Mouse (Mus musculus): ENCODE measurements around the gene Atg2a. TPM values are rescaled to one million over a fixed set of nuclear protein-coding genes. Genes with fewer than 3 reads are reported as not detected.

The Atg2a gene
- polyA plus RNA-seq, 1 experiment from 2014 or later: 10.7 TPM

DNA sequence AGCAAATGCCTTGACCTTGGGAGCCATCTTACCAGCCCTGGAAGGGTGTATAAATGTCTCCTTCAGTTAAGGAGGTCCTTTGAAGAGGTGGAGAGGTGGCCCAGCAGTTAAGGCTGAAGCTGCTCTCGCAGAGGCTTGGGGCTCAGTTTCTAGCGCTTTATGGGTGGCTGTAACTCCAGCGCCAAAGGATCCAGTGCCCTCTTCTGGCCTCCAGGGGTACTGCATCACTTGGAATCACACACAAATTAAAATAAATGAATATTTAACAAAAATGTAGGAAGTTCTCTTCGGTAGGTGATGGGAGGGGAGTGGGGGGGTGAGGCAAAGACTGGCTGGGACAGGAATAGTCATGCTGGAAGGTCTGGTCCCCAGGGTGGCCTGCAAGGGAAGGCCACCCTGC is 19.5 kb downstream of the Atg2a start:
- Histone ChIP-seq H3K9ac (no peak overlapping the region), H3K36me3 (peaks cover 65% of the 10 kb centered on the region), H3K27ac (no peak overlapping the region; the same call in 1 of the 2 replicates), H3K4me1 (no peaks in the 10 kb centered on the region), H3K9me3 (peaks cover 4% of the 10 kb centered on the region; the same call in 1 of the 2 replicates), H3K4me2 (replicated peaks) (no peak overlapping the region), H3K27me3 (no peaks in the 10 kb centered on the region), H3K4me3 (no peak overlapping the region)
- 82% methylated on average over 4 of the region's 4 CpGs for whole genome bisulfite sequencing
- no peak for ATAC-seq (ENCODE audit: low FRiP score, low read depth)

DNA sequence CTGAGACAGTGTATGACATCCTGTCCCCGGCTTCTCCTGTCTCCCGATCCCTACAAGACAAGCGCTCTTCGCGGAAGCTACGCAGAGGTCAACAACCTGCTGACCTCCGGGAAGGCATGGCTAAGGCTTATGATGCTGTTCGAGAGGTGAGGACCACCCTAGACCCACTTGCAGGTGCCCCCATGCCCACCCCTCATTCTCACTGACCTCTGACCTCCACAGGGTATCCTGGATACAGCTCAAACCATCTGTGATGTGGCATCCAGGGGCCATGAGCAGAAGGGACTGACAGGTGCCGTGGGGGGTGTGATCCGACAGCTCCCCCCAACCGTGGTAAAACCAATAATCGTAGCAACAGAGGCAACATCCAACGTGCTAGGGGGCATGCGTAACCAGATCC is 19.9 kb downstream of the Atg2a start:
- 94% methylated on average over 14 of the region's 14 CpGs for WGBS
- Histone ChIP-seq H3K4me2 (replicated peaks) (no peak overlapping the region), H3K27ac (no peak overlapping the region), H3K9me3 (peaks cover 4% of the 10 kb centered on the region; the same call in 1 of the 2 replicates), H3K9ac (no peak overlapping the region), H3K4me3 (no peak overlapping the region), H3K4me1 (no peaks in the 10 kb centered on the region), H3K36me3 (peaks cover 61% of the 10 kb centered on the region), H3K27me3 (no peaks in the 10 kb centered on the region)
- ATAC-seq (ENCODE audit: low FRiP score, low read depth): no peak

DNA sequence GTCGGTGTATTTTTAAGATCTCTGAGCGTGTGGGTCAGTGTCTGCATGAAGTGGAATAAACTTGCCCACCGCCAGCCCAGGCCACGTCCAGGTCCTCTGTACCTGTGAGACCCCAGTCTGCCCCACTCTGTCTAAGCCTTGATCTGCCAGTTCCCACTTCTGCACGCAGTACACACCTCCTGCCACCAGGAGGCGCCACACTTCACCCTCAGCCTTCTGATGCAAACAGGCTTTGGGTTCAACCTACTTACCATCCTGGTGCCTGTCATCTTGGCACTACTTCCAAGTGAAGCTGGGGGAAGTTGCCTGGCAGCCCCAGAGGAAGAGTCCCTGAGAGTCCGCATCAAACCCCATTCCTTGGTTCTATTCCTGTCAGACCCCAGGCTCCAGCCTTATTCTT is 20.8 kb downstream of the Atg2a start:
- ATAC-seq (ENCODE audit: low FRiP score, low read depth): no peak
- H3K27me3 ChIP-seq: no peaks in the 10 kb centered on the region
- 0 out of 2 replicates have a peak, but pooled peaks cover under 1% of the 10 kb centered on the region for H3K4me1 ChIP-seq
- peaks cover 4% of the 10 kb centered on the region; the same call in 1 of the 2 replicates for H3K9me3 ChIP-seq
- no peak overlapping the region for H3K9ac ChIP-seq
- H3K27ac ChIP-seq: no peak overlapping the region
- H3K4me3 ChIP-seq: no peak overlapping the region
- no peak overlapping the region for H3K4me2 ChIP-seq (replicated peaks)
- WGBS: 67% methylated on average over 7 of the region's 7 CpGs
- peaks cover 52% of the 10 kb centered on the region for H3K36me3 ChIP-seq

DNA sequence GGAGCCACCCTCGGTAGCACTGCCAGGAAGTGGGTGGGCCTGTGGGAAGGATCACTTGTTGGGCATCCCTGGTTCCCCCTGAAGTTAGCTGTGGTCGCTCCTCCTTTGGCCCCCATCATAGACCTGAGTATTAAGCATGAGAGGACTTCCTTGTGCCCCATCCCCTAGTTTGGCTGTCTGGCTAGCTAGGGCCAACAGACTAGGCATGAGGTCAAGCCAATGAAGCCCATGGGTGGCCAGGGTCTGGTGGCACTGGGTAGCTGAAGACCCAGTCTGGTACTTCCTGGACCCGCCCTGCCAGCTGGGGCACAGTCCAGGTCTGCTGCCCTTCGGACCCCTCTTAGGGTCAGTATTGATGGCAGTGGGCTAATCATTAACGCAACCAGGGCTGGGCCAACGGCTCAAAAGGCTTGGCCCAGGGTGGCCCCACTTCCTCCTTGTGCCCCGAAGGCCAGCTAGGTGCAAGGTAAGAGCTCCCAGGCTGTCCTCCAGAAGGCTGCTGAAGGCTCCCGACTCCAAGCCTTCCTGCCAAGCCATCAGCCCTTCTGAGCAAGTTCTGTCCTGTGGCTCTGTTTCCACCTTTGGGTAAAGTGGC is 21.5 kb downstream of the Atg2a start:
- Histone ChIP-seq H3K4me1 (peaks cover 8% of the 10 kb centered on the region; the same call in 1 of the 2 replicates), H3K9ac (no peak overlapping the region), H3K27ac (no peak overlapping the region), H3K4me2 (replicated peaks) (no peak overlapping the region), H3K27me3 (no peaks in the 10 kb centered on the region), H3K4me3 (no peak overlapping the region), H3K36me3 (peaks cover 45% of the 10 kb centered on the region), H3K9me3 (peaks cover 4% of the 10 kb centered on the region; the same call in 1 of the 2 replicates)
- WGBS: 85% methylated on average over 8 of the region's 8 CpGs
- no peak for ATAC-seq (ENCODE audit: low FRiP score, low read depth)

DNA sequence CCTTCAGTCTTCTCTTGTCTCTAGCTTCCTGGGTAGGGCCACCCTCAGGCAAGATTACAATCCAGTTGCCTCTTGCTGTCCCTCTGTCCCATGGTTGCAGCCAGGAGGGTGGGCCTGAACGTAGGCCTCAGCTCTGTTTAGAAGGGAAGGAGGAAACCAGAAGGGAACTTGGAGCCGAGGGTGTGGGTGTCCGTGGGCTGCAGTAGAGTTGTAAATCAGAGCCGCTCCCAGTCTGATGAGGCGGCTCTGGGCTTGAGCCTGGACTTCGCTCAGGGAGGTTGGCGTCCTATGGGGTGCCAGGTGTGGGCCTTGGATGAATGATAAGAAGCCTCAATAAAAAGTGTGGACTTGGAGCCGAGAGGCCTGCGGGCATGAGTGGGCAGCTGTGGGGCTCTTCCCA is 22.7 kb downstream of the Atg2a start:
- H3K27ac ChIP-seq: no peak overlapping the region
- no peak overlapping the region for H3K4me2 ChIP-seq (replicated peaks)
- peaks cover 33% of the 10 kb centered on the region for H3K36me3 ChIP-seq
- H3K4me3 ChIP-seq: no peak overlapping the region
- peaks cover 11% of the 10 kb centered on the region for H3K4me1 ChIP-seq
- H3K9ac ChIP-seq: no peak overlapping the region
- ATAC-seq (ENCODE audit: low FRiP score, low read depth): no peak
- no peaks in the 10 kb centered on the region for H3K27me3 ChIP-seq
- WGBS: 54% methylated on average over 9 of the region's 9 CpGs
- H3K9me3 ChIP-seq: peaks cover 4% of the 10 kb centered on the region; the same call in 1 of the 2 replicates

DNA sequence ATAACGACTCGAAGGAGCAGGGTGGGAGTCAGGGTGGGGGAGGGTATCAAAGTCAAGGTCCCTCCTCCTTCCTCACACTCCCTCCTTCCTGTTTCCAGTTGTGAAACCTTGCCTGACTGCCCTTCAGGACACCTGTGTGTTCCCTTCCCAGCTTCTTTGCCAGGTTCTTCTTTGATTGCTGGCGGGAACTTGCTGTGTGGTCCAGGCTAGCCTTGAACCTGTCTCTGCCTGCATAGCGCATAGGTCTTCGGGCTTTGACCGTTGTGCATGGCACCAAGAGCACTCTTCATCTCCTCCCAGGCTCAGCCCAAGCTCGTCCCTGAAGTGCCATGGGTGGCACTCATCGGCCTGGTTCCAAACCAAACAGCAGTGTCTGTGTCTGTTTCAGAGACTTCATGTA is 23.5 kb downstream of the Atg2a start:
- WGBS: 80% methylated on average over 8 of the region's 8 CpGs
- peaks cover 11% of the 10 kb centered on the region for H3K4me1 ChIP-seq
- H3K27ac ChIP-seq: no peak overlapping the region
- no peak overlapping the region for H3K4me3 ChIP-seq
- peaks cover 28% of the 10 kb centered on the region for H3K36me3 ChIP-seq
- peaks cover 4% of the 10 kb centered on the region; the same call in 1 of the 2 replicates for H3K9me3 ChIP-seq
- no peak for ATAC-seq (ENCODE audit: low FRiP score, low read depth)
- H3K27me3 ChIP-seq: no peaks in the 10 kb centered on the region
- no peak overlapping the region for H3K4me2 ChIP-seq (replicated peaks)
- no peak overlapping the region for H3K9ac ChIP-seq

DNA sequence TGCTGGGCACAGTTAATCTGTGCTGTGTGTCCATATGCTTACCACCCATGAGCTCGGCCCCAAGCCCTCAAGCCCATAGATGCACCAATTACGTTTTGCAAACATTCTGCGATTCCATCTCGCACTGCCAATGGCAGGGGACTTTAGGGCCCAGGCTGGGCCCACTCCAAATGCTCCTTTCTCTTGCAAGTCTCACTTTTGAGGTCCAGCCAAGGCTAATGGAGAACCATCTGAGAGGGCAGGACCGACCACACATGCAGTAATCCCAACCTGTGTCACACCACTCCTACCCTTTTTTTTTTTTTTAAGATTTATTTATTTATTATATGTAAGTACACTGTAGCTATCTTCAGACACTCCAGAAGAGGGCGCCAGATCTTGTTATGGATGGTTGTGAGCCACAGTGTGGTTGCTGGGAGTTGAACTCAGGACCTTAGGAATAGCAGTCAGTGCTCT is 24.3 kb downstream of the Atg2a start:
- no peak overlapping the region for H3K4me3 ChIP-seq
- H3K4me1 ChIP-seq: peaks cover 12% of the 10 kb centered on the region
- peaks cover 3% of the 10 kb centered on the region; the same call in 1 of the 2 replicates for H3K9me3 ChIP-seq
- no peak overlapping the region for H3K9ac ChIP-seq
- peaks cover 7% of the 10 kb centered on the region; the same call in 1 of the 2 replicates for H3K27me3 ChIP-seq
- no peak overlapping the region for H3K4me2 ChIP-seq (replicated peaks)
- H3K27ac ChIP-seq: no peak overlapping the region
- no peak for ATAC-seq (ENCODE audit: low FRiP score, low read depth)
- peaks cover 20% of the 10 kb centered on the region for H3K36me3 ChIP-seq
- WGBS: 65% methylated on average over 6 of the region's 6 CpGs

DNA sequence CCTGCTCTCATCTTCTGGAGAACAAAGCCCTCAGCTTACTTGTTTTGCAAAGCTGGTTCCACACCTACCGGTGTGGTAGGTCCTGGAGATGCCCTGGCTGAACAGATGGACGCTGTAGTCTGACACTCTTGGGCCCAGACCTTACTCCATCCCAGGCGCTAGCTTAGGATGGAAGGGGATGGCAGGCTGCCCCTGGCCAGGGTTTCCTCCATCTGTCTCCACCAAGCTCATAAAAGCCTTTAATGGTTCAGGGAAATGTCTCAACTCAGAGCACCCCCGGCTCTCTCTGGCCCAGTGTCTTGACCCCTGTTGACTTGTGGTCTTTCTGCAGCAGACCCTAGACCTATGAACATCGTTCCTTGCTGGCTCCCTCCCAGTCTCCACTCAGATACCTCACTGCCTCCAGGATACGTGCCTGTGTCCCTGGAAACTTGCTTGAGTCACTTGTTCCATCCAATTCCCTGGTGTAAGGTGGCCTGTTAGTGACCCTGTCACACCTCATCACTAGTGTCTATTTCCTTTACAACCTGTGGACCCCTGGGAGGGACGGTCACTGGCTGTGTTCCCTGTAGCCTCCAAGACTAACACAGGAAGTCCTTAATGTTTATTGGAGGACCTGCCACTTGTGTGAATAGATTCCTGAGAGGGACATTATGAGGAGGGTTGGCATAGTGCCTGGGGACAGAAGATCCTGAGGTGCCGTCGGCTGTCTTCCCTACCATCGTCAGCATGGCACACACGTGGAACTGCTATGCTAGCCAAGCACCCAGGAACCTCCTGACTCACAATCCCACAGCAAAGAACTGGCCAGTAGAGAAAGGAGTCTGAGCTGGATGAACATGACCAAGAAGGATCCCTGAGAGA is 26.1 kb downstream of the Atg2a start:
- WGBS: 37% methylated on average over 11 of the region's 11 CpGs

DNA sequence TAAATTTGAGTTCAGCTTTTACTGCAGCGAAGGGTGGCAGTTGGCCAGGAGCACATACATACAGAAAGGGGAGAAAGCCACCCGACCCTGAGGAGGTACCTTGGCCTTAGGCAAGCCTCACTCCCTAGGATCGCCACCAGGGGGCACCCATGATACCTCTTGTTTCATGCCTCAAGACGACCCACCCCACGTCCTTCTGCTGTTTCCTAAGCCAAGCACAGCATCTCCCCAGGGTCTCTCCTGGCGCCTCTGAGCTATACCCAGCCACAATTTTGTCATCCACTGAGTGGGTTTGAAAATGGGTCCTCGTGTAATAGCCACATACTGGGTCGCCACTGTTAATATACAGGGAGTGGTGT is 26.7 kb downstream of the Atg2a start:
- peak; percentile 74 for ATAC-seq (ENCODE audit: low FRiP score, low read depth)
- no peak overlapping the region for H3K27ac ChIP-seq
- H3K9me3 ChIP-seq: no peaks in the 10 kb centered on the region
- no peak overlapping the region for H3K4me3 ChIP-seq
- WGBS: 16% methylated on average over 8 of the region's 8 CpGs
- peaks cover 17% of the 10 kb centered on the region for H3K4me1 ChIP-seq
- H3K27me3 ChIP-seq: peaks cover 8% of the 10 kb centered on the region; the same call in 1 of the 2 replicates
- no peaks in the 10 kb centered on the region for H3K36me3 ChIP-seq
- 0 out of 2 replicates have a peak overlapping the region, but pooled peaks have one; percentile 9 for H3K4me2 ChIP-seq (replicated peaks)
- H3K9ac ChIP-seq: 0 out of 2 replicates have a peak overlapping the region, but pooled peaks have one; percentile 0

More for the DNA sequence above, 26.1 kb downstream of the Atg2a start:
- H3K27me3 ChIP-seq: peaks cover 8% of the 10 kb centered on the region; the same call in 1 of the 2 replicates
- H3K4me3 ChIP-seq: no peak overlapping the region
- H3K9me3 ChIP-seq: no peaks in the 10 kb centered on the region
- H3K9ac ChIP-seq: peak overlapping the region; percentile 0; the same call in 1 of the 2 replicates
- peaks cover 17% of the 10 kb centered on the region for H3K4me1 ChIP-seq
- no peak overlapping the region for H3K27ac ChIP-seq
- H3K4me2 ChIP-seq (replicated peaks): no peak overlapping the region
- ATAC-seq (ENCODE audit: low FRiP score, low read depth): no peak
- peaks cover 2% of the 10 kb centered on the region; the same call in 1 of the 2 replicates for H3K36me3 ChIP-seq

DNA sequence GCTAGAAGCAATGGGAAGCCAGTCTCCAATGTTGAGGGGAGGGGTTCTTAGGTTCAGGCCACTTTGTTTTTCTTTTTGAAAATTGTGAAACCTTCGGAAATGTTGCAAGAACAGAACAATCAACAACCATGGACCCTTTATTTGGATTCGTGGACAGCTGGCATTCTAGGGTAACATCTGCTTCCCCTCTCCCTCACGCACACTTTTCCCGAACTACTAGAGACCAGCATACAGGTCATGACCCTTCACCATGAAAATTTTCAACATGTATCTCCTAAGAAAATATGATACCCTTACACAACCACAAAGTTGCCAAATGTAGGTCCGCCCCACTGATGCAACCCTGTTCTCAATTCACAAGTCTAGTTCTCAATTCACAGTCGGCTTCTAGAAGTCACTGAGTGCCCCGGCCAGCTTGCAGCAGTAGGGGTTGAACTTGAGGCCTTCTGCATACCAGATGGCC is 27.2 kb downstream of the Atg2a start:
- Histone ChIP-seq H3K4me1 (peaks cover 17% of the 10 kb centered on the region), H3K9me3 (no peaks in the 10 kb centered on the region), H3K36me3 (no peaks in the 10 kb centered on the region), H3K27ac (no peak overlapping the region), H3K4me2 (replicated peaks) (no peak overlapping the region), H3K27me3 (peaks cover 8% of the 10 kb centered on the region; the same call in 1 of the 2 replicates), H3K9ac (no peak overlapping the region), H3K4me3 (no peak overlapping the region)
- no peak for ATAC-seq (ENCODE audit: low FRiP score, low read depth)
- 81% methylated on average over 7 of the region's 7 CpGs for WGBS

DNA sequence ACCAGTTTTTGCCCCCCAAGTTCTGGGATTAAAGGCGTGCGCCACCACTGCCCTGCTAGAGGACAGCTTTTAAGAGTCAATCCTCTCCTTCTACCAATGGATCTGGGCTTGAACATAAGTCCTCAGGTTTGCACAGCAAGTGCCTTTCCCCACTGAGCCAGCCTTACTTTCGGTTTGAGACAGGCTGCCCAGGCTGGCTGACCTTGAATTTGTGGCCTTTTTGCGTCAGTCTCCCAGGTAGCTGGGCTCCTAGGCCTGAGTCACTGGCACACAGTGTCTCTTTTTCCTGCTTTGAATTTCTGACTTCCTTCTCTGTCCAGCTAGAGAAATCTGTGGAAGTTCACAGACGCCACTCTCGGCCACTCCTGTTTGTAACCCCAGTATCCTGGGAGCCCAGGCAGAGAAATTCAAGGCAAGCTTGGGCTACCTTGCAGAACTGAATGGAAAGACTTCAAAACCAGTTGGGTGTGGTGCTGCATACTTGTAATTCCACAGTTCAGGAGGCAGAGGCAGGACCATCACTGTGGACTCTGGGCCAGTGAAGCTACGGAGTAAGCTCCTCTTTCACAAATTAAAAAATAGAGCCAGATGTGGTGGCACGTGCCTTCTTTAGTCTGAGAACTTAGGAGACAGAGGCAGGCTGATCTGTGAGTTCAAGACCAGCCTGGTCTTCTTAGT is 28.5 kb downstream of the Atg2a start:
- no peak overlapping the region for H3K4me3 ChIP-seq
- no peak overlapping the region for H3K27ac ChIP-seq
- H3K9me3 ChIP-seq: no peaks in the 10 kb centered on the region
- H3K4me1 ChIP-seq: peaks cover 17% of the 10 kb centered on the region
- WGBS: 84% methylated on average over 8 of the region's 8 CpGs
- peaks cover 8% of the 10 kb centered on the region; the same call in 1 of the 2 replicates for H3K27me3 ChIP-seq
- no peak overlapping the region for H3K9ac ChIP-seq
- H3K4me2 ChIP-seq (replicated peaks): no peak overlapping the region
- no peak for ATAC-seq (ENCODE audit: low FRiP score, low read depth)
- H3K36me3 ChIP-seq: no peaks in the 10 kb centered on the region
